Mouse (Mus musculus) G1E (cell line): ENCODE data around the gene Rorb. TPM values are rescaled to one million over a fixed set of nuclear protein-coding genes. Genes with fewer than 3 reads are reported as not detected.

Source experiments
- ATAC-seq: 2 replicates; pipeline ENCODE4 v1.8.0; 2016; ENCODE audit warnings: mild to moderate bottlenecking; ENCODE audit not compliant: insufficient number of reproducible peaks, poor library complexity, low FRiP score, severe bottlenecking; ENCODE audit errors: extremely low read depth
- DNase-seq: peaks from one replicate; pipeline ENCODE4 v3.0.0; 2012; ENCODE audit warnings: low spot score
- H3K27me3 ChIP-seq: 2 replicates; pipeline ENCODE4 v1.6.1; 2012; ENCODE audit warnings: mild to moderate bottlenecking, low read length, inconsistent platforms; ENCODE audit not compliant: insufficient read depth
- H3K36me3 ChIP-seq: replicated peaks from 2 replicates; pipeline ENCODE3; 2012; ENCODE audit warnings: mild to moderate bottlenecking, inconsistent platforms
- H3K4me1 ChIP-seq: 2 replicates; pipeline ENCODE4 v1.6.1; 2012; ENCODE audit warnings: low read depth, low read length, inconsistent platforms, mixed read lengths; ENCODE audit not compliant: insufficient read depth
- H3K4me3 ChIP-seq: 2 replicates; pipeline ENCODE4 v1.5.1; 2012; ENCODE audit warnings: low read depth, mild to moderate bottlenecking, inconsistent platforms, low read length, moderate library complexity, mixed read lengths
- H3K9me3 ChIP-seq: replicated peaks from 2 replicates; pipeline ENCODE4 v1.6.1; 2012; ENCODE audit warnings: inconsistent platforms
- CTCF ChIP-seq: IDR thresholded peaks from 2 replicates; pipeline ENCODE4 v1.5.1; 2012; ENCODE audit warnings: low read depth, low read length, inconsistent platforms, mixed read lengths
- GATA1 ChIP-seq: IDR thresholded peaks from 2 replicates; pipeline ENCODE4 v1.6.1; 2012; ENCODE audit warnings: borderline replicate concordance, low read length, inconsistent platforms, mixed read lengths
- GATA2 ChIP-seq: IDR thresholded peaks from 2 replicates; pipeline ENCODE4 v1.6.1; 2012; ENCODE audit warnings: low read depth, low read length, inconsistent platforms, borderline replicate concordance
- POLR2AphosphoS5 ChIP-seq: IDR thresholded peaks from 2 replicates; pipeline ENCODE4 v1.6.1; 2012; ENCODE audit warnings: low read depth, low read length, inconsistent platforms; ENCODE audit not compliant: insufficient replicate concordance
- TAL1 ChIP-seq: conservative IDR thresholded peaks from 2 replicates; pipeline ENCODE4 v1.6.1; 2012; ENCODE audit warnings: low read depth, low read length, inconsistent platforms, mixed read lengths
- polyA plus RNA-seq: library from polyadenylated mRNA; stranded (reverse); fragments of >175 nt; gene quantifications from 2 replicates; pipeline ENCODE4 v1.2.3, GENCODE M21; 2012
- total RNA-seq, 2 experiments: library from RNA; stranded (forward) in 1 of 2; stranded (reverse) in 1 of 2; fragments of 200-1000 nt in 1 of 2; fragments of >200 nt in 1 of 2; fragmentation: Nextera tagmentation in 1 of 2; gene quantifications; 2 replicates each; pipeline ENCODE4 v1.2.3; 2014 to 2017

Rorb gene
- total and polyA plus RNA-seq, 3 experiments: 0.22 to 4.5 TPM; not detected in 1

- Histone ChIP-seq H3K36me3 (no peaks in the 10 kb centered on the region), H3K4me1 (no peaks in the 10 kb centered on the region), H3K9me3 (no peaks in the 10 kb centered on the region), H3K4me3 (no peak overlapping the region), H3K27me3 (no peaks in the 10 kb centered on the region)
- no peak for TF ChIP-seq TAL1
- TF ChIP-seq CTCF: no peak
- no peak for TF ChIP-seq GATA2
- no peak for TF ChIP-seq GATA1
- TF ChIP-seq POLR2AphosphoS5: no peak
- no peak for DNase-seq
- no peak for ATAC-seq
These were observed 223.2 kb downstream of the Rorb start for GRCm38 (mm10) chr19:18887646-18888407.

- Histone ChIP-seq H3K9me3 (no peaks in the 10 kb centered on the region), H3K27me3 (no peaks in the 10 kb centered on the region), H3K4me3 (no peak overlapping the region), H3K36me3 (no peaks in the 10 kb centered on the region), H3K4me1 (no peaks in the 10 kb centered on the region)
- TF ChIP-seq POLR2AphosphoS5: no peak
- TF ChIP-seq TAL1: no peak
- no peak for TF ChIP-seq GATA1
- TF ChIP-seq CTCF: no peak
- no peak for TF ChIP-seq GATA2
- no peak for ATAC-seq
- no peak for DNase-seq
These were observed 229.8 kb downstream of the Rorb start for GRCm38 (mm10) chr19:18881162-18881561.
